Mouse (Mus musculus) limb, embryonic 14.5 days (tissue): ENCODE results near the gene Syngr1. TPM values are rescaled to one million over a fixed set of nuclear protein-coding genes. Genes with fewer than 3 reads are reported as not detected.
A peak's percentile ranks its signal among the peaks of the same experiment; 100 is the strongest.

Source experiments
- ATAC-seq: fragments of 200-750 bp; cut with Nextera tagmentation; 2 replicates; pipeline ENCODE4 v1.8.0; 2017; ENCODE audit warnings: low read depth, moderate number of reproducible peaks, moderate TSS enrichment; ENCODE audit not compliant: low FRiP score
- DNase-seq: peaks from one replicate; pipeline ENCODE4 v3.0.0-alpha.2; 2015; ENCODE audit warnings: low spot score
- H3K27ac ChIP-seq: fragments of 300-500 bp; sonication (generic); replicated peaks from 2 replicates; pipeline ENCODE4 v1.5.1; 2014; ENCODE audit warnings: low read depth, mild to moderate bottlenecking, low read length, moderate library complexity, mixed read lengths
- H3K27me3 ChIP-seq: fragments of 300-500 bp; sonication (generic); 2 replicates; pipeline ENCODE4 v1.6.1; 2014; ENCODE audit warnings: low read length, mixed read lengths; ENCODE audit not compliant: control insufficient read depth, insufficient read depth
- H3K36me3 ChIP-seq: fragments of 300-500 bp; sonication (generic); 2 replicates; pipeline ENCODE4 v1.6.1; 2014; ENCODE audit warnings: mild to moderate bottlenecking, low read length, moderate library complexity, mixed read lengths; ENCODE audit not compliant: control insufficient read depth, insufficient read depth
- H3K4me1 ChIP-seq: fragments of 300-500 bp; sonication (generic); 2 replicates; pipeline ENCODE4 v1.6.1; 2014; ENCODE audit warnings: antibody characterized with exemption, low read length, mixed read lengths; ENCODE audit not compliant: control insufficient read depth, insufficient read depth
- H3K4me2 ChIP-seq: fragments of 300-500 bp; sonication (generic); replicated peaks from 2 replicates; pipeline ENCODE4 v1.6.1; 2014; ENCODE audit warnings: low read depth, mild to moderate bottlenecking, low read length, moderate library complexity; ENCODE audit not compliant: severe bottlenecking
- H3K4me3 ChIP-seq: fragments of 300-500 bp; sonication (generic); replicated peaks from 2 replicates; pipeline ENCODE4 v1.5.1; 2014; ENCODE audit warnings: low read length
- H3K9ac ChIP-seq: fragments of 300-500 bp; sonication (generic); 2 replicates; pipeline ENCODE4 v1.6.1; 2014; ENCODE audit warnings: mild to moderate bottlenecking, low read depth, low read length, moderate library complexity; ENCODE audit not compliant: severe bottlenecking
- H3K9me3 ChIP-seq: fragments of 300-500 bp; sonication (generic); 2 replicates; pipeline ENCODE4 v1.6.1; 2016; ENCODE audit warnings: low read length; ENCODE audit not compliant: control insufficient read depth
- POLR2A ChIP-seq: fragments of 200-500 bp; IDR thresholded peaks from 2 replicates; pipeline ENCODE4 v1.8.0; 2012; ENCODE audit warnings: inconsistent platforms, mild to moderate bottlenecking, moderate library complexity, borderline replicate concordance; ENCODE audit not compliant: insufficient read depth, insufficient read length; ENCODE audit errors: extremely low read depth
- WGBS: fragments of 180-500 bp; shearing (Covaris S2); extraction: QIAGEN DNeasy Blood & Tissue Kit; methylation state at CpG from one replicate; pipeline ENCODE4 v1.1.7; 2014; 5-methylcytosine and 5-hydroxymethylcytosine counted together
- polyA plus RNA-seq, 2 experiments: library from polyadenylated mRNA; depleted of rRNA in 1 of 2; stranded (reverse) in 1 of 2; unstranded in 1 of 2; fragments of >200 nt; fragmentation: Nextera tagmentation in 1 of 2; extraction: Ambion mirVana in 1 of 2; gene quantifications; 2 replicates each; pipeline versions ENCODE4 v1.2.1 to v1.2.3; 2012 to 2014

The Syngr1 gene
- polyA plus RNA-seq, 2 experiments: 10.8 to 11.5 TPM

DNA sequence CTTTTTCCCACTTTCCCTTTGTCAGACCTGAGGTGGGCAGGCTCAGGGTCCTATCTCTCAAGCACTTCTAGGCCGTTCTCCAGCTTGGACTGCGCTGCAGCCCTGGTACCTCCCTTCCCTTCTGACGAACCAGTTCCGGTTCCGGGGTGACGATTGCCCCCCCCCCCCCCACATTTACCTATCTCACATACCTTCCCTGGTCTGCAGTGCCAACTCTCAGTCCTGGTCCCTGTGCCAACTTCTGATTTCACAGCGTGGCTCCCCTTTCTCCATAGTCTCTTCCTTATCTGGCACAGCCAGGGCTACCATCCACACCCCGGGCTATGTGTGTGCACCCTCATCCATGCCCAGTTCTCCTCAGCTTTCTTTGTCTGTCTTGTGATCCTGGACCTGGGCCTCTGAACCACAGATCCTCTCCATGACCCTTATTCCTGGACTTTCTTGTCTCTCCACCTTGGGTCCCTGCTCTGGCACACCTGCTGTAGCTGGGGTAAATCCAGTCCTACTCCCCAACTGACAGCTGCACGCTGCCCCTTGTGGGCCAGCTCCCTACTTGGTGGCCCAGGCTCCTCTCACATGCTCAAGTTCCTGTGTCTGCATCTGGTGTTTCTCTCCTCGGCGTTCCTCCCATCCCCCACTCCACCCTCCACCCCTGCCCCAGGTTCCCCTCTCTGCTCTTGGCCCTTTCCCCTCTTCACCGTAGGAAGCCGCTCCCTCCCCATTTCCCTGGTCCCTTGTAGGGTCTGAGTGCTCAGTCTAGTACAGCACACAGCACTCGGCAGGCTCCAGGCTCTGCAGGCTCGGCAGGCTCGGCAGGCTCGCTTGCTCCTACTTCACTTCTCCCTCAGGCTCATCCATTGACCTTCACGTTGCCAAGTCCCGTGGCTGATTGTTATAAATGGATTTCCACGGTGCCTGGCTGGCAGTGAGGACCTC, 6.1 kb downstream of the Syngr1 start:
- no peaks in the 10 kb centered on the region for H3K9me3 ChIP-seq
- H3K9ac ChIP-seq: no peak overlapping the region
- ATAC-seq (peak; percentile 56), DNase-seq (peak; percentile 79)
- 16% methylated on average over 17 of the region's 20 CpGs for whole genome bisulfite sequencing
- peaks cover 11% of the 10 kb centered on the region for H3K27me3 ChIP-seq
- no peak for TF ChIP-seq POLR2A
- H3K27ac ChIP-seq: no peak overlapping the region
- H3K4me1 ChIP-seq: peaks cover 6% of the 10 kb centered on the region
- no peak overlapping the region for H3K4me2 ChIP-seq
- H3K4me3 ChIP-seq: no peak overlapping the region
- no peaks in the 10 kb centered on the region for H3K36me3 ChIP-seq

DNA sequence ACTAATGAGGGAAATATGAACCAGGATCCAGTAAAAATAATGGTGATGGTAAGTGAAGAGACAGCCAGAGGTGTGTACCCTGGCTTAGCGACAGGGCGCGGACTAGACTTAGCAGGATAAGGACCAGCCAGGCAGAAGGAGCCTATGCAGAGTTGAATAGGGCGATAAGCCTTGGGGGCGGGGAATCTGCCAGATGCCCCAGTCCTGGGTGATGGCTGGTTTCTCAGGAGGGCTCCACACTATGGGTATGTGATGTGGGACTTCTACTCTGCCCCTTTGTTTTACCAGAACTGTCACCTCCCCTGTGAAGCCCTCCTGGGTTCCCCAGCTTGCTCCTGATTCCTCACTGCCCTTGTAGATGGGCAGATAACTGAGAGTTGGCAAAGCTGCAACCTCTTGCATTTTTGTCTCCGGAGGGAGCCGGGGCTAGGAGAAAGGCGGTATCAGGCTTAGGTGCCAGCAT, 6.9 kb downstream of the Syngr1 start:
- H3K9ac ChIP-seq: no peak overlapping the region
- no peak overlapping the region for H3K4me2 ChIP-seq
- H3K4me3 ChIP-seq: no peak overlapping the region
- H3K27me3 ChIP-seq: peaks cover 3% of the 10 kb centered on the region; the same call in 1 of the 2 replicates
- TF ChIP-seq POLR2A: no peak
- DNase-seq (no peak), ATAC-seq (no peak)
- H3K36me3 ChIP-seq: no peaks in the 10 kb centered on the region
- no peaks in the 10 kb centered on the region for H3K9me3 ChIP-seq
- no peak overlapping the region for H3K27ac ChIP-seq
- WGBS: 39% methylated on average over 8 of the region's 8 CpGs
- H3K4me1 ChIP-seq: peaks cover 6% of the 10 kb centered on the region

DNA sequence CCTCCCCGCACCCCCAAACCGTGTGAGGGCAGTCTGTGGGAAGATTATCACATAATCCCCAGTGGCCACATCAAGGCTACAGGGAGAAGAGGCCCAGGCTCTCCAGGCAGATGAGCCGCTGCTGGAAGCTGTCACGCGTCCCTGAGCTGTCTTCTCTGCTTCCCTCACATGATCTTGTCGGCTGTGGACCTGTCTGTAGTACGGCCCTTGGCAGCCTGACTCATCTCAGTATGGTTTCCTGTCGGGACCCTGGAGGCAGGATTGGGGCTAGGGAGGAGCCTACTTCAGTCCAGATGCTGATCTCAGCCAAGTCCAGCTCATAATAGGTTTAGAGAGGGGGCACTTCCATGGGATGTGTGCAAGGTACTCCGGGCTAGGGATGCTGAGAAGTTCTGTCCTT, 7.7 kb downstream of the Syngr1 start:
- peaks cover 6% of the 10 kb centered on the region for H3K4me1 ChIP-seq
- DNase-seq (no peak), ATAC-seq (no peak)
- 38% methylated on average over 9 of the region's 9 CpGs for WGBS
- no peak overlapping the region for H3K4me3 ChIP-seq
- no peaks in the 10 kb centered on the region for H3K36me3 ChIP-seq
- no peaks in the 10 kb centered on the region for H3K27me3 ChIP-seq
- H3K9me3 ChIP-seq: no peaks in the 10 kb centered on the region
- H3K27ac ChIP-seq: no peak overlapping the region
- TF ChIP-seq POLR2A: no peak
- no peak overlapping the region for H3K9ac ChIP-seq
- no peak overlapping the region for H3K4me2 ChIP-seq

DNA sequence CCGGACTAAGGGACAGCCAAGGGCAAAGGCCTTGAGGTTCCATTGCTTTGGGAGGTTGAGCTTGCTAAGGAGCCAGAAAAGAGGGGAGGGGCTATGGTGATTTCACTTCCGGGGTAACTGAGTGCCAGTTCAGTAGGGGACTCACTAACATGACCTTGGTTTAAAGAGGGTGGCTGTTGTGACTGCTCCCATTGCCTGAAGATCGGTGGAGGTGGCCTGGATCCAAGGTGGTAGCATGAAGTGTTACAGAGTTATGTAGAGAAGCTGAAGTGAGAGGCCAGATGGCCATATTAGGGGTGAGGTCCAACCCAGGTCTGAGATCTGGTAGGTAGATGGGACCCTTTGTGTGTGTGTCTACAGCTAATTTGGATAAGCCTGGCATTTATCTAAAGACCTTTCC, 8.3 kb downstream of the Syngr1 start:
- H3K9me3 ChIP-seq: no peaks in the 10 kb centered on the region
- peaks cover 6% of the 10 kb centered on the region for H3K4me1 ChIP-seq
- DNase-seq (no peak), ATAC-seq (no peak)
- H3K4me3 ChIP-seq: no peak overlapping the region
- H3K27ac ChIP-seq: no peak overlapping the region
- WGBS: 68% methylated on average over 3 of the region's 3 CpGs
- H3K4me2 ChIP-seq: no peak overlapping the region
- H3K27me3 ChIP-seq: no peaks in the 10 kb centered on the region
- no peak for TF ChIP-seq POLR2A
- H3K9ac ChIP-seq: no peak overlapping the region
- no peaks in the 10 kb centered on the region for H3K36me3 ChIP-seq

DNA sequence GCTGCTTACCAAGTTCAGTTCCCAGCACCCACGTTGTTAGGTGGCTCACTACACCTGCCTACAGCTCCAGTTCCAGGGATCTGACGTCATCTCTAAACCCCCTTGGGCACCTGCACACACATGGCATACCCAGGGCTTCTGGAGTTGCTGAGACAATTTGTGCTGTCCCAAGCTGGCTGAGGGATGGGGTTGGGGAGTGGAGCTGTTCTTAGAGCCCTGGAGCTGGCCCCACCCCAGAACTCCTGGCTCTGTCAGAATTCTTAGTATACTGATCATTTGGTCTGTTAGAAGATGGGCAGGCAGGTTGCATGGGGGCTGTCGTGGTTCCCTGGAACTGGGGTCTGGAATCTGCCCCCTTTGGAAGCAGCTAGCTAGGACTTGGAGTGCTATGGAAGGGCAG, 9.1 kb downstream of the Syngr1 start:
- Histone ChIP-seq H3K27me3 (no peaks in the 10 kb centered on the region), H3K9ac (no peak overlapping the region), H3K9me3 (no peaks in the 10 kb centered on the region), H3K4me3 (no peak overlapping the region), H3K4me2 (no peak overlapping the region), H3K27ac (no peak overlapping the region), H3K36me3 (no peaks in the 10 kb centered on the region), H3K4me1 (peaks cover 6% of the 10 kb centered on the region)
- TF ChIP-seq POLR2A: no peak
- DNase-seq: no peak
- 71% methylated on average over 3 of the region's 3 CpGs for WGBS
- no peak for ATAC-seq
